ENCODE assay signal across 8 mouse cellular contexts in the genomic region with DNA sequence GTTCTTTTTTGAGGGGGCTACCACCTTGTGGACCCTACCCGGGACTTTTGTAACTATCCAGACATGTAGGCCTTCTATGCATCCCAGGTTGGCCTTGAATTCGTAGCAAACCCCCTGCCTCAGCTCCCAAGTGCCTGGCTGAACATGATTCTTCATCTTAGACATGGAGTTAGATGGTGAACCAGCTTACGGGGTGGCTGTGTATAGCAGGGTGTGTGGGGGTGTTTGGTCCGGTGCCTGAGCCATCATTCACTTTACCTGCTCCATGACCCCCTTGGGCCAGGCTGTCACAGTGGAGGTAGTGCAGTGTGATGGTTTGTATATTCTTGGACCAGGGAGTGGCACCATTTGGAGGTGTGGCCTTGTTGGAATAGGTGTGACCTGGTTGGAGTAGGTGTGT. TPM values are rescaled to one million over a fixed set of nuclear protein-coding genes. Genes with fewer than 3 reads are reported as not detected.
A peak's percentile ranks its signal among the peaks of the same experiment; 100 is the strongest.
DNase-seq lines count a peak whose midpoint lies in the region; ATAC-seq and TF ChIP-seq lines count a peak whose summit lies in the region.

No protein-coding gene starts in this region.

- WGBS in forebrain, embryonic 11.5 days, result 40% methylated on average over 4 of the region's 4 CpGs
- 52% methylated on average over 4 of the region's 4 CpGs for WGBS in hindbrain, embryonic 16.5 days
- WGBS in neural tube, embryonic 12.5 days, result 54% methylated on average over 4 of the region's 4 CpGs

- H3K36me3 ChIP-seq in forebrain, embryonic 11.5 days (ENCODE audit: control insufficient read depth, insufficient read depth, low read length), result no peaks in the 10 kb centered on the region
- H3K36me3 ChIP-seq in hindbrain, embryonic 16.5 days (ENCODE audit: control insufficient read depth, insufficient read depth, low read length), result no peaks in the 10 kb centered on the region
- no peaks in the 10 kb centered on the region for H3K36me3 ChIP-seq in neural tube, embryonic 12.5 days

- peak overlapping the region; percentile 36 for H3K4me2 ChIP-seq in forebrain, embryonic 11.5 days (ENCODE audit: low read depth, low read length, severe bottlenecking)
- peak overlapping the region; percentile 58 for H3K4me2 ChIP-seq in hindbrain, embryonic 16.5 days (ENCODE audit: low read length)
- peak overlapping the region; percentile 51 for H3K4me2 ChIP-seq in neural tube, embryonic 12.5 days (replicated peaks)

- no peak for TF ChIP-seq CTCF in layer of hippocampus, adult 2 months (conservative IDR thresholded peaks at IDR 0.05)

- no peak for DNase-seq in layer of hippocampus, adult 2 months (ENCODE audit: low spot score in 2 of 2)
- no peak for DNase-seq in layer of hippocampus, postnatal 25 days (ENCODE audit: extremely low spot score in 1 of 2, low spot score in 1 of 2)
- DNase-seq in forebrain, embryonic 11.5 days (ENCODE audit: low spot score), result no peak
- DNase-seq in gastrocnemius, postnatal 36 days, result no peak
- no peak for DNase-seq in urinary bladder, adult 2 months (ENCODE audit: low spot score)
- DNase-seq in spleen, postnatal 14 days (ENCODE audit: low spot score in 2 of 2), result no peak

- intact Hi-C loops in gastrocnemius, postnatal 36 days (cut with DNase I), result no loop called here

- H3K27me3 ChIP-seq in forebrain, embryonic 11.5 days (ENCODE audit: control insufficient read depth, insufficient read depth, low read length), result no peaks in the 10 kb centered on the region
- no peaks in the 10 kb centered on the region for H3K27me3 ChIP-seq in hindbrain, embryonic 16.5 days (replicated peaks; ENCODE audit: control insufficient read depth, insufficient read depth, low read length)
- H3K27me3 ChIP-seq in neural tube, embryonic 12.5 days (replicated peaks), result no peaks in the 10 kb centered on the region

- H3K4me1 ChIP-seq in forebrain, embryonic 11.5 days (replicated peaks; ENCODE audit: control insufficient read depth, insufficient read depth, low read length), result peaks cover 34% of the 10 kb centered on the region
- peaks cover 20% of the 10 kb centered on the region for H3K4me1 ChIP-seq in hindbrain, embryonic 16.5 days (ENCODE audit: control insufficient read depth, insufficient read depth, low read depth, low read length)
- peaks cover 36% of the 10 kb centered on the region for H3K4me1 ChIP-seq in neural tube, embryonic 12.5 days

- peak overlapping the region; percentile 72 for H3K27ac ChIP-seq in layer of hippocampus, adult 2 months
- H3K27ac ChIP-seq in forebrain, embryonic 11.5 days (ENCODE audit: low read depth, low read length), result peak overlapping the region; percentile 92
- peak overlapping the region; percentile 77 for H3K27ac ChIP-seq in hindbrain, embryonic 16.5 days (ENCODE audit: low read depth, low read length)
- peak overlapping the region; percentile 73 for H3K27ac ChIP-seq in neural tube, embryonic 12.5 days

- H3K9me3 ChIP-seq in forebrain, embryonic 11.5 days (ENCODE audit: control insufficient read depth, low read length), result no peaks in the 10 kb centered on the region
- no peaks in the 10 kb centered on the region; the same call in 1 of the 2 replicates for H3K9me3 ChIP-seq in hindbrain, embryonic 16.5 days (ENCODE audit: control insufficient read depth, low read length)
- H3K9me3 ChIP-seq in neural tube, embryonic 12.5 days, result 0 out of 2 replicates have a peak, but pooled peaks cover 6% of the 10 kb centered on the region

- ATAC-seq in forebrain, embryonic 11.5 days (replicated peaks; ENCODE audit: low FRiP score), result peak; percentile 16; the same call in 1 of the 2 replicates
- ATAC-seq in hindbrain, embryonic 16.5 days, result no peak
- peak; percentile 18; the same call in 1 of the 2 replicates for ATAC-seq in neural tube, embryonic 12.5 days (ENCODE audit: low FRiP score, low read depth)

- H3K9ac ChIP-seq in forebrain, embryonic 11.5 days (ENCODE audit: low read length), result peak overlapping the region; percentile 48; the same call in 1 of the 2 replicates
- H3K9ac ChIP-seq in hindbrain, embryonic 16.5 days (ENCODE audit: low read depth, low read length), result peak overlapping the region; percentile 62; the same call in 1 of the 2 replicates
- no peak overlapping the region for H3K9ac ChIP-seq in neural tube, embryonic 12.5 days

- no peak overlapping the region; the same call in 1 of the 2 replicates for H3K4me3 ChIP-seq in layer of hippocampus, adult 2 months
- H3K4me3 ChIP-seq in forebrain, embryonic 11.5 days (ENCODE audit: low read depth, low read length), result peak overlapping the region; percentile 7; the same call in 1 of the 2 replicates
- H3K4me3 ChIP-seq in hindbrain, embryonic 16.5 days (ENCODE audit: low read length), result no peak overlapping the region
- no peak overlapping the region for H3K4me3 ChIP-seq in neural tube, embryonic 12.5 days

RNA-seq across cellular contexts. Expression of a gene that starts 23.9 kb away (rescaled TPM):
- total RNA-seq in layer of hippocampus, adult 2 months (2021), result 10 to 100 TPM; 24.8 to 25.7 TPM
- 10 to 100 TPM; 33.6 to 36.7 TPM for total RNA-seq in layer of hippocampus, postnatal 25 days (2021)
- polyA plus RNA-seq in forebrain, embryonic 11.5 days (2014; fragmentation: Nextera tagmentation; extraction: Ambion mirVana), result 58.3 and 65.0 TPM in 2 replicates
- polyA plus RNA-seq in hindbrain, embryonic 16.5 days (2015; fragmentation: Nextera tagmentation; extraction: Ambion mirVana), result 75.8 and 86.9 TPM in 2 replicates
- 58.2 and 58.4 TPM in 2 replicates for polyA plus RNA-seq in neural tube, embryonic 12.5 days (2016; fragmentation: Nextera tagmentation; extraction: Ambion mirVana)
- 1 to 10 TPM; 8.3 to 9.4 TPM for total RNA-seq in gastrocnemius, postnatal 36 days (2021)
- polyA plus RNA-seq in urinary bladder, adult 2 months (2012; rRNA removed), result 26.6 and 30.2 TPM in 2 replicates

RNA-seq across cellular contexts. Expression of a gene that starts 24.1 kb away (rescaled TPM):
- total RNA-seq in layer of hippocampus, adult 2 months (2021), result 10 to 100 TPM; 18.6 to 20.4 TPM
- 10 to 100 TPM; 17.3 to 19.9 TPM for total RNA-seq in layer of hippocampus, postnatal 25 days (2021)
- polyA plus RNA-seq in forebrain, embryonic 11.5 days (2014; fragmentation: Nextera tagmentation; extraction: Ambion mirVana), result 27.7 and 30.6 TPM in 2 replicates
- 38.2 and 40.8 TPM in 2 replicates for polyA plus RNA-seq in hindbrain, embryonic 16.5 days (2015; fragmentation: Nextera tagmentation; extraction: Ambion mirVana)
- polyA plus RNA-seq in neural tube, embryonic 12.5 days (2016; fragmentation: Nextera tagmentation; extraction: Ambion mirVana), result 27.1 and 27.3 TPM in 2 replicates
- total RNA-seq in gastrocnemius, postnatal 36 days (2021), result 10 to 100 TPM; 10.9 to 13.4 TPM
- 17.0 and 17.4 TPM in 2 replicates for polyA plus RNA-seq in urinary bladder, adult 2 months (2012; rRNA removed)
